Mouse (Mus musculus): Measurements from ENCODE around the gene Fam216b. TPM values are rescaled to one million over a fixed set of nuclear protein-coding genes. Genes with fewer than 3 reads are reported as not detected.
A peak's percentile ranks its signal among the peaks of the same experiment; 100 is the strongest.

Gene Fam216b
- 0.35 and 0.72 TPM in 2 replicates for polyA plus RNA-seq (2014; fragmentation: Nextera tagmentation; extraction: Ambion mirVana)

GRCm38 (mm10) chr14:78088907-78089306 lies at the start of gene Fam216b:
Fam216b (minus strand) TSS chr14:78089007.
- H3K9ac ChIP-seq (replicated peaks; ENCODE audit: low read depth, low read length): no peak within 1 kb of the TSS
- no peak within 1 kb of the TSS for H3K4me3 ChIP-seq (ENCODE audit: low read depth, low read length)
- H3K4me1 ChIP-seq (ENCODE audit: control insufficient read depth, insufficient read depth, low read length): no peaks in the 10 kb centered on the region
- H3K36me3 ChIP-seq (ENCODE audit: control insufficient read depth, insufficient read depth, low read length): no peaks in the 10 kb centered on the region
- H3K27me3 ChIP-seq (ENCODE audit: control insufficient read depth, insufficient read depth, low read length): no peaks in the 10 kb centered on the region
- no peak for ATAC-seq (ENCODE audit: low read depth)
- no peak within 1 kb of the TSS for H3K27ac ChIP-seq (ENCODE audit: low read depth, low read length)
- H3K9me3 ChIP-seq (ENCODE audit: control insufficient read depth, low read length): no peaks in the 10 kb centered on the region
- H3K4me2 ChIP-seq (ENCODE audit: low read depth, low read length): no peak within 1 kb of the TSS
- WGBS: 90% methylated on average over 6 of the region's 6 CpGs

GRCm38 (mm10) chr14:78132368-78133052 lies 43.7 kb upstream of the Fam216b start:
- Histone ChIP-seq H3K9me3 (ENCODE audit: control insufficient read depth, low read length) (no peaks in the 10 kb centered on the region), H3K27me3 (ENCODE audit: control insufficient read depth, insufficient read depth, low read length) (no peaks in the 10 kb centered on the region), H3K4me2 (ENCODE audit: low read depth, low read length) (no peak overlapping the region), H3K9ac (replicated peaks; ENCODE audit: low read depth, low read length) (no peak overlapping the region), H3K4me1 (ENCODE audit: control insufficient read depth, insufficient read depth, low read length) (peaks cover 4% of the 10 kb centered on the region; the same call in 1 of the 2 replicates), H3K4me3 (ENCODE audit: low read depth, low read length) (no peak overlapping the region), H3K36me3 (ENCODE audit: control insufficient read depth, insufficient read depth, low read length) (no peaks in the 10 kb centered on the region), H3K27ac (ENCODE audit: low read depth, low read length) (no peak overlapping the region)
- 20% methylated on average over 5 of the region's 5 CpGs for WGBS
- 0 out of 2 replicates have a peak, but pooled peaks have one; percentile 31 for ATAC-seq (ENCODE audit: low read depth)

DNA sequence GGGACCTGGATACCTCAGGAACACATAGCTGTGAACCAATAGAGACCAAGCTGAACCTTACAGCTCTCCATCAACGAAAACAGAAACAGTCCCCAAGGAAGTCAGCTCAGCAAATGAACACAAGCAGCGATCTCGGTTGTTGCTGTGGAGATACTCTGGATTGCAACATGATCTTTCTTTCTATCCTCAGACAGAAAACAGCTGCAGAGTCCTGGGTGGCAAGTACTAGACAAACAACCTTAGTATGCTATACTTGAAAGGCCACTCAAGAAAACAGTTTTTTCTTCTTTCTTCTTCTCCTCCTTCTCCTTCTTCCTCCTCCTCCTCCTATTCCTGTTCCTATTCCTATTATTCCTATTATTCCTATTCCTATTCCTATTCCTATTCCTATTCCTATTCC lies 37.9 kb upstream of the Fam216b start:
- Histone ChIP-seq H3K9ac (replicated peaks; ENCODE audit: low read depth, low read length) (no peak overlapping the region), H3K4me3 (ENCODE audit: low read depth, low read length) (no peak overlapping the region), H3K4me2 (ENCODE audit: low read depth, low read length) (no peak overlapping the region), H3K4me1 (ENCODE audit: control insufficient read depth, insufficient read depth, low read length) (no peaks in the 10 kb centered on the region), H3K36me3 (ENCODE audit: control insufficient read depth, insufficient read depth, low read length) (no peaks in the 10 kb centered on the region), H3K27me3 (ENCODE audit: control insufficient read depth, insufficient read depth, low read length) (no peaks in the 10 kb centered on the region), H3K27ac (ENCODE audit: low read depth, low read length) (no peak overlapping the region), H3K9me3 (ENCODE audit: control insufficient read depth, low read length) (no peaks in the 10 kb centered on the region)
- no peak for ATAC-seq (ENCODE audit: low read depth)
- WGBS: 42% methylated on average over 3 of the region's 3 CpGs

DNA sequence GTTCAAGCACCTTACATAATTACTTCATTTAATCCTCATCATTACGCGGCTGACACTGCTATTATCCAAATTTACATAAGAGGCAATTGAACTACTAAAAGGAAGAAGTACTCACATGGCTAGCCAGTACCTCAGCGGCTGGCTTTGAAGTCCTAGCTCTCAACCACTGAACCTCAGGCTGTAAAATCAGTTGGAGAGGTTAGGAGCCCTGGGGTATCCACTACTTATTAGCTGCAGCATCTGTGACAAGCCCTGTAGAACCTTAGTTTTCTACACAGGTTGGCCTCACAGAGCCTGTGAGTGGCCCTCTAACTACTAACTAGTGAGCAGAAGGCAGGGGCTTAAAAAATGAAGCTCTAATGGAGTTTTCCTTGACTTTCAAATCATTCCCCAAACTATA lies 31.5 kb upstream of the Fam216b start:
- H3K27me3 ChIP-seq (ENCODE audit: control insufficient read depth, insufficient read depth, low read length): no peaks in the 10 kb centered on the region
- no peak overlapping the region for H3K9ac ChIP-seq (replicated peaks; ENCODE audit: low read depth, low read length)
- no peaks in the 10 kb centered on the region for H3K9me3 ChIP-seq (ENCODE audit: control insufficient read depth, low read length)
- no peak overlapping the region for H3K27ac ChIP-seq (ENCODE audit: low read depth, low read length)
- no peaks in the 10 kb centered on the region for H3K4me1 ChIP-seq (ENCODE audit: control insufficient read depth, insufficient read depth, low read length)
- ATAC-seq (ENCODE audit: low read depth): no peak
- 10% methylated on average over 3 of the region's 3 CpGs for WGBS
- no peaks in the 10 kb centered on the region for H3K36me3 ChIP-seq (ENCODE audit: control insufficient read depth, insufficient read depth, low read length)
- no peak overlapping the region for H3K4me3 ChIP-seq (ENCODE audit: low read depth, low read length)
- H3K4me2 ChIP-seq (ENCODE audit: low read depth, low read length): no peak overlapping the region

GRCm38 (mm10) chr14:78119449-78120200 lies 30.8 kb upstream of the Fam216b start:
- WGBS: 48% methylated on average over 10 of the region's 10 CpGs
- no peaks in the 10 kb centered on the region for H3K36me3 ChIP-seq (ENCODE audit: control insufficient read depth, insufficient read depth, low read length)

GRCm38 (mm10) chr14:78117671-78118070 lies 28.9 kb upstream of the Fam216b start:
- Histone ChIP-seq H3K27me3 (ENCODE audit: control insufficient read depth, insufficient read depth, low read length) (no peaks in the 10 kb centered on the region), H3K36me3 (ENCODE audit: control insufficient read depth, insufficient read depth, low read length) (no peaks in the 10 kb centered on the region), H3K4me2 (ENCODE audit: low read depth, low read length) (no peak overlapping the region), H3K27ac (ENCODE audit: low read depth, low read length) (no peak overlapping the region), H3K9me3 (ENCODE audit: control insufficient read depth, low read length) (no peaks in the 10 kb centered on the region), H3K9ac (replicated peaks; ENCODE audit: low read depth, low read length) (no peak overlapping the region), H3K4me1 (ENCODE audit: control insufficient read depth, insufficient read depth, low read length) (no peaks in the 10 kb centered on the region), H3K4me3 (ENCODE audit: low read depth, low read length) (no peak overlapping the region)
- WGBS: 76% methylated on average over 4 of the region's 4 CpGs
- no peak for ATAC-seq (ENCODE audit: low read depth)

More at GRCm38 (mm10) chr14:78119449-78120200, 30.8 kb upstream of the Fam216b start:
- Histone ChIP-seq H3K9me3 (ENCODE audit: control insufficient read depth, low read length) (no peaks in the 10 kb centered on the region), H3K27ac (ENCODE audit: low read depth, low read length) (no peak overlapping the region), H3K4me1 (ENCODE audit: control insufficient read depth, insufficient read depth, low read length) (no peaks in the 10 kb centered on the region), H3K4me3 (ENCODE audit: low read depth, low read length) (no peak overlapping the region), H3K9ac (replicated peaks; ENCODE audit: low read depth, low read length) (no peak overlapping the region), H3K4me2 (ENCODE audit: low read depth, low read length) (no peak overlapping the region), H3K27me3 (ENCODE audit: control insufficient read depth, insufficient read depth, low read length) (no peaks in the 10 kb centered on the region)
- no peak for ATAC-seq (ENCODE audit: low read depth)

GRCm38 (mm10) chr14:78117268-78117667 lies 28.5 kb upstream of the Fam216b start:
- 50% methylated on average over 2 of the region's 2 CpGs for WGBS

GRCm38 (mm10) chr14:78112466-78112865 lies 23.7 kb upstream of the Fam216b start:
- Histone ChIP-seq H3K9me3 (ENCODE audit: control insufficient read depth, low read length) (no peaks in the 10 kb centered on the region), H3K4me1 (ENCODE audit: control insufficient read depth, insufficient read depth, low read length) (no peaks in the 10 kb centered on the region), H3K36me3 (ENCODE audit: control insufficient read depth, insufficient read depth, low read length) (no peaks in the 10 kb centered on the region), H3K4me3 (ENCODE audit: low read depth, low read length) (no peak overlapping the region), H3K4me2 (ENCODE audit: low read depth, low read length) (no peak overlapping the region), H3K27me3 (ENCODE audit: control insufficient read depth, insufficient read depth, low read length) (no peaks in the 10 kb centered on the region), H3K27ac (ENCODE audit: low read depth, low read length) (no peak overlapping the region), H3K9ac (replicated peaks; ENCODE audit: low read depth, low read length) (no peak overlapping the region)
- no peak for ATAC-seq (ENCODE audit: low read depth)
- WGBS: 90% methylated on average over 3 of the region's 3 CpGs

More at GRCm38 (mm10) chr14:78117268-78117667, 28.5 kb upstream of the Fam216b start:
- ATAC-seq (ENCODE audit: low read depth): no peak
- H3K36me3 ChIP-seq (ENCODE audit: control insufficient read depth, insufficient read depth, low read length): no peaks in the 10 kb centered on the region
- no peaks in the 10 kb centered on the region for H3K27me3 ChIP-seq (ENCODE audit: control insufficient read depth, insufficient read depth, low read length)
- H3K4me3 ChIP-seq (ENCODE audit: low read depth, low read length): no peak overlapping the region
- H3K9ac ChIP-seq (replicated peaks; ENCODE audit: low read depth, low read length): no peak overlapping the region
- H3K27ac ChIP-seq (ENCODE audit: low read depth, low read length): no peak overlapping the region
- no peaks in the 10 kb centered on the region for H3K4me1 ChIP-seq (ENCODE audit: control insufficient read depth, insufficient read depth, low read length)
- no peaks in the 10 kb centered on the region for H3K9me3 ChIP-seq (ENCODE audit: control insufficient read depth, low read length)
- no peak overlapping the region for H3K4me2 ChIP-seq (ENCODE audit: low read depth, low read length)

GRCm38 (mm10) chr14:78110871-78111270 lies 22.1 kb upstream of the Fam216b start:
- no peak overlapping the region for H3K4me3 ChIP-seq (ENCODE audit: low read depth, low read length)
- no peak overlapping the region for H3K9ac ChIP-seq (replicated peaks; ENCODE audit: low read depth, low read length)
- H3K9me3 ChIP-seq (ENCODE audit: control insufficient read depth, low read length): no peaks in the 10 kb centered on the region
- no peaks in the 10 kb centered on the region for H3K36me3 ChIP-seq (ENCODE audit: control insufficient read depth, insufficient read depth, low read length)
- no peak for ATAC-seq (ENCODE audit: low read depth)
- H3K4me1 ChIP-seq (ENCODE audit: control insufficient read depth, insufficient read depth, low read length): no peaks in the 10 kb centered on the region
- no peak overlapping the region for H3K27ac ChIP-seq (ENCODE audit: low read depth, low read length)
- WGBS: 93% methylated on average over 3 of the region's 3 CpGs
- no peaks in the 10 kb centered on the region for H3K27me3 ChIP-seq (ENCODE audit: control insufficient read depth, insufficient read depth, low read length)
- no peak overlapping the region for H3K4me2 ChIP-seq (ENCODE audit: low read depth, low read length)

All from neural tube, embryonic 14.5 days (tissue).